Mouse (Mus musculus) brown adipose tissue, adult 24 weeks (tissue): ENCODE measurements around the gene Chn2. TPM values are rescaled to one million over a fixed set of nuclear protein-coding genes. Genes with fewer than 3 reads are reported as not detected.

Experiments used
- H3K27ac ChIP-seq: fragments of 200-500 bp; replicated peaks from 2 replicates; pipeline ENCODE4 v1.5.1; 2012; ENCODE audit warnings: low read depth, mild to moderate bottlenecking, low read length
- H3K4me1 ChIP-seq: fragments of 200-500 bp; 2 replicates; pipeline ENCODE4 v1.6.1; 2012; ENCODE audit warnings: low read length, mixed read lengths; ENCODE audit not compliant: control insufficient read depth, insufficient read depth, insufficient read length
- H3K4me3 ChIP-seq: fragments of 200-500 bp; 2 replicates; pipeline ENCODE4 v1.5.1; 2012; ENCODE audit warnings: low read depth, mild to moderate bottlenecking, low read length, moderate library complexity; ENCODE audit not compliant: insufficient read depth
- polyA plus RNA-seq: library from polyadenylated mRNA; stranded (reverse); fragments of >200 nt; gene quantifications from 2 replicates; pipeline ENCODE4 v1.2.4, GENCODE M21; 2012; ENCODE audit not compliant: missing spikeins, insufficient read depth, insufficient read length

The Chn2 gene
- polyA plus RNA-seq, 1 experiment = 2.5 TPM

GRCm38 (mm10) chr6:54030776-54031175, 8.6 kb upstream of the Chn2 start:
- Histone ChIP-seq H3K4me3 (no peak overlapping the region), H3K27ac (no peak overlapping the region), H3K4me1 (peaks cover 3% of the 10 kb centered on the region; the same call in 1 of the 2 replicates)

- Histone ChIP-seq H3K27ac (no peak overlapping the region), H3K4me1 (peaks cover 3% of the 10 kb centered on the region; the same call in 1 of the 2 replicates), H3K4me3 (no peak overlapping the region)
Measured at GRCm38 (mm10) chr6:54034471-54034870, 4.9 kb upstream of the Chn2 start.

- Histone ChIP-seq H3K27ac (no peak overlapping the region), H3K4me3 (no peak overlapping the region), H3K4me1 (peaks cover 3% of the 10 kb centered on the region; the same call in 1 of the 2 replicates)
Measured at GRCm38 (mm10) chr6:54035548-54035947, 3.8 kb upstream of the Chn2 start.

- peaks cover 3% of the 10 kb centered on the region; the same call in 1 of the 2 replicates for H3K4me1 ChIP-seq
- H3K4me3 ChIP-seq = peak overlapping the region; percentile 33
- no peak overlapping the region for H3K27ac ChIP-seq
Measured at GRCm38 (mm10) chr6:54038866-54039265, 488 bp upstream of the Chn2 start.

GRCm38 (mm10) chr6:54039805-54040447, 572 bp downstream of the Chn2 start:
- peak overlapping the region; percentile 54 for H3K27ac ChIP-seq
- peak overlapping the region; percentile 69 for H3K4me3 ChIP-seq
- peaks cover 3% of the 10 kb centered on the region; the same call in 1 of the 2 replicates for H3K4me1 ChIP-seq

- Histone ChIP-seq H3K4me1 (peaks cover 2% of the 10 kb centered on the region; the same call in 1 of the 2 replicates), H3K4me3 (peak overlapping the region; percentile 69), H3K27ac (no peak overlapping the region)
Measured at GRCm38 (mm10) chr6:54040448-54040844, 1.1 kb downstream of the Chn2 start.

GRCm38 (mm10) chr6:54041386-54042043, 2.2 kb downstream of the Chn2 start:
- Histone ChIP-seq H3K4me1 (no peaks in the 10 kb centered on the region), H3K27ac (no peak overlapping the region), H3K4me3 (no peak overlapping the region)

GRCm38 (mm10) chr6:54042142-54042541, 2.8 kb downstream of the Chn2 start:
- no peak overlapping the region for H3K4me3 ChIP-seq

GRCm38 (mm10) chr6:54043536-54043935, 4.2 kb downstream of the Chn2 start:
- Histone ChIP-seq H3K4me1 (no peaks in the 10 kb centered on the region), H3K27ac (no peak overlapping the region), H3K4me3 (no peak overlapping the region)

More at GRCm38 (mm10) chr6:54042142-54042541, 2.8 kb downstream of the Chn2 start:
- Histone ChIP-seq H3K27ac (no peak overlapping the region), H3K4me1 (no peaks in the 10 kb centered on the region)

GRCm38 (mm10) chr6:54045748-54046721, 6.7 kb downstream of the Chn2 start:
- Histone ChIP-seq H3K4me3 (no peak overlapping the region), H3K27ac (no peak overlapping the region), H3K4me1 (no peaks in the 10 kb centered on the region)

GRCm38 (mm10) chr6:54046884-54047747, 7.8 kb downstream of the Chn2 start:
- H3K27ac ChIP-seq = no peak overlapping the region
- H3K4me1 ChIP-seq = no peaks in the 10 kb centered on the region
- H3K4me3 ChIP-seq = no peak overlapping the region

- H3K4me1 ChIP-seq = no peaks in the 10 kb centered on the region
- H3K27ac ChIP-seq = no peak overlapping the region
Measured at GRCm38 (mm10) chr6:54048768-54049167, 9.4 kb downstream of the Chn2 start.

GRCm38 (mm10) chr6:54051173-54051572, 11.8 kb downstream of the Chn2 start:
- no peaks in the 10 kb centered on the region; the same call in 1 of the 2 replicates for H3K4me1 ChIP-seq
- no peak overlapping the region for H3K27ac ChIP-seq

More at GRCm38 (mm10) chr6:54048768-54049167, 9.4 kb downstream of the Chn2 start:
- H3K4me3 ChIP-seq = no peak overlapping the region

GRCm38 (mm10) chr6:54052124-54052523, 12.8 kb downstream of the Chn2 start:
- no peak overlapping the region for H3K4me3 ChIP-seq

More at GRCm38 (mm10) chr6:54051173-54051572, 11.8 kb downstream of the Chn2 start:
- H3K4me3 ChIP-seq = no peak overlapping the region

More at GRCm38 (mm10) chr6:54052124-54052523, 12.8 kb downstream of the Chn2 start:
- Histone ChIP-seq H3K27ac (no peak overlapping the region), H3K4me1 (no peaks in the 10 kb centered on the region; the same call in 1 of the 2 replicates)
